Mouse (Mus musculus): ENCODE results near the gene Spata16.

The Spata16 gene

DNA sequence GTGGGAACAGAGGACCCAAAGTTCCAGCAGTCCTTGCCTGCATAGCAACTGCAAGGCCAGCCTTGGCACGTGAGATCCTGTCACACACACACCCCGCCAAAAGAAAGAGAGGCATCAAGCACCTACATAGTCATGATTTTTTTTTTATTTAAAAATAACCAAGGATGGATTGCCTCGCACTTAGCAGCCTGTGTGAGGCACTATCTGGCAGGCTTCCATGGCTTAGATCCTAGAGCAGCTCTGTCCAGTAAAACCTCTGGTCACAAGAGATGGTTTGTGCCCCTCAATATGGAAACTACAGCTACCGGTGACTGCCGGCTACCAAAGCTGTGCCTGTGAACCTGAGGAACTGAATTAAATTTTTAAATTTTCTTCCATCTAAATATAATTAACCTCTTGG, 195.5 kb downstream of the Spata16 start:
- no peak for DNase-seq (ENCODE audit: low read depth)

DNA sequence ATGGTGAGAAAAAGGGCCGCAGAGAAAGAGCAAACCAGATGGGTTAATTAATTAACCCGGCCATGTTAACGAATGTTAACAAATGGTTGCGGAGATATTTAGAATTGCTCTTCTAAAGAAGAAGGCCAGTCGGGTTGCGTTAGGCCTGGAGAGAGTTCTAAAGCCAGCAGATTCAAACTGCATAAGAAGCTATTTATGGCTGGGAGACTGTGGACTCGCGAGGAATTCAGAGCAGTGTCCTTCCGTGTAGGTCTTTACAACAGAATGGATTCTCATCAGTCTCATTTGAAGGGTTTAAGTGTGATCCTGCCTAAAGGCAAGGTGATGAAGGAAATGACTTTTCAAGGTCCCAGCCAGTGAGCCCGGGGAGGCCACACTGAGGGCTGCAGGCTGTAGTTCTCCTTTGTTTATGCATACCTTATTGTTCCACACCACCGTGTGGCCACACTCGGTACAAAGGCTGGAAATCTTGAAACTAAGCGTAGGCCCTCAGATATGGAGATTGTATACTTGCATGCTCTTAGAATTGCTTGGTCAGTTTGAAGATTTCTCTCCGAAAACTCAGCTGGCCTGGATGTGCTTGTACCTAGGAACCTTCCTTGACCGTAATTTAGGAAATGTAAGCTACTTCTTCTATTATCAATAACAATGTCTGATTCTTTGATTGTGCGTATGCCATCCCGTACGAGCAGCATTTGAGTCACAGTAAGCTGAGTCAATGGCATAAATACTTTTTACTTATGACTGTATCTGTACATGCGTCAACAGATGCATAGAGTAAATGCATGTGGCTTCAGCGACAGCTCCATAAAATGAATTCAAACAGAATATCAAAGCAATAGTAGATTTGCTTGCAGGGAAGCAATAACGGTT, 197.0 kb downstream of the Spata16 start:
- DNase-seq (ENCODE audit: low read depth): peak; percentile 5

DNA sequence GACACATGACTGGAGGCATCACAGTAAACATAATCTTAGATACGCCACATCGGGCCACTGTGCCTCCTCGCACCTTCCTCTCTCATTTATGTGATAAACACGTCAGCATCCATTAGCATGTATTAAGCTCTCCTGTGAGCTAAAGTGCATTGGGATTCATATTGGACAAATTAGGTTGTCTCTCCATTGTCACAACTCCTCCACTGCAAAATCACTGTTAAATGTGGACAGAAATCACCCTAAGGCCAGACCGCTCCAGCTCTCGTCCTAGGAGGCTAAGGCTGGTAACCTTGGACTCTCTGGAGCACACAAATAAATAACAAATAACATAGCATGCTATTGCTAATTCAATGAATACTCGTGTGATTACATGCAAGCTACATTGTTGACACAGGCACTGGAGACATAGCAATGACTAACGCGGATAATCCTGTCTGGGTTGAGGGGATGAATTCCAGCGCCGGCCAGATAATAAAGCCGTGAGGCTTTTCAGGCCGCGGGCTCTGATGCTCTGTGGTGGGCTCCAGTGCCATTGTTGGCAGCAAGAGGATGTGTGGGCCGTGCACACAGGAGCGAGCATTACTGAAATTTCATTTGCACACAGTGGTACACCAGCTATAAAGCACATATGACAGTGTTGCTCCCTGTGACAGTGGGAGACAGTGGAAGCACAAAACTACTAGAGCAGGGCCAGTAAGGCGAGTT, 197.8 kb downstream of the Spata16 start:
- no peak for DNase-seq (ENCODE audit: low read depth)

DNA sequence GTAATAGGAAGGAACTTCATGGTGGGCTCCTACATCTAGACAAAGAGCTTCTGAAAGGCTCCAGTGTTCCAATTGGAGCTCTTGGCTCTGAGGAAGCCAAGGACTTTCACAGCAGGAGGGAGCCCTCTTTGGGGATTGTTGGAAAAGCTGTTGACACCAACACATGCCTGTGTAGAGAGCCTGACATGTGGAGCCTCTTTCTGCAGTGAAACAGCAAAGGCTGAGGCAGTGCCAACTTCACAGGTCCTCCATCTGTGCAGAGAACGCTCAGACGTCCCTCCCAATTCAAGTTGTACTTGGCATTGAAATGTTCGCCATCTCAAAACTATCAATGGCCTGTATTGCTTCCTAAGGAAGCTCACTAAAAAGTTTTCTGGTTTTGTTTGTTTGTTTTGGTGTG, 207.6 kb downstream of the Spata16 start:
- DNase-seq (ENCODE audit: low read depth): no peak

DNA sequence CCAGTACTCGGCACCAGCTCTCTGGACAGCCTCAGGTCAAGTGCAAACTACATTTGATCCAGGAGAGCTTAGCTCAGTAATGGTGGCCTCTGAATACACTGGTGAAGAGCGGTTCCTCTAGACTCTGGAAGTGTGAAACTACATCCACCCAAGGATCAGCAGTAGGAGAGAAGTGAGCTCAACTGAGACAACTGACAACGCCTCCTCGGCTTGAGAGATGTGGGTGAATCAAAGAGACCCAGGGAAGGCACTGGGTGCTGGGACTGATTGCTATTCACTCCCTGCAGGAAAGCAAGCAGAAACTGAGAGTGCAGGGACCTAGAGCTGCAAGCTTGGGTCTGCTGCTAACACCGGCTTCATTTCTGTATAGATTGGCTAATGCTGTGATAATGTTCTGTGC, 210.5 kb downstream of the Spata16 start:
- DNase-seq (ENCODE audit: low read depth): no peak

DNA sequence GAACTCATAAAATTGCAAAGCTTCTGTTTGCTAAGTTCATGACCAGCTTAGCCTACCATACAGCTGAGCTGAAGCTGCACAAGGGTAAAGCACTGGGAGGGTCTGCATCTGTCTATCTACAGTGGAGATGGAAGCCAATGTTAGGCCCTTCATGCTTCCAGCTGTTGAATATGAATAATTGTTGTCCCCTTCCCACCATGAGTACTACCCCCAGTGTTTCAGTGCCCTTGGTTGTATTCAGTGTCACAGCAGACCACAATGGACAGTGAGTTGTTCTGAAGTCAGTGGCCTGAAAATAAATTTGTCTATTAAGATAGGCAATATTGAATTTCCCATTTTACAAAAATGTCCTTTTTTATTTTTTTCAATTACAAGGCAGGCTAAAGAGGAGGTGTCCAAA, 212.8 kb downstream of the Spata16 start:
- no peak for DNase-seq (ENCODE audit: low read depth)

DNA sequence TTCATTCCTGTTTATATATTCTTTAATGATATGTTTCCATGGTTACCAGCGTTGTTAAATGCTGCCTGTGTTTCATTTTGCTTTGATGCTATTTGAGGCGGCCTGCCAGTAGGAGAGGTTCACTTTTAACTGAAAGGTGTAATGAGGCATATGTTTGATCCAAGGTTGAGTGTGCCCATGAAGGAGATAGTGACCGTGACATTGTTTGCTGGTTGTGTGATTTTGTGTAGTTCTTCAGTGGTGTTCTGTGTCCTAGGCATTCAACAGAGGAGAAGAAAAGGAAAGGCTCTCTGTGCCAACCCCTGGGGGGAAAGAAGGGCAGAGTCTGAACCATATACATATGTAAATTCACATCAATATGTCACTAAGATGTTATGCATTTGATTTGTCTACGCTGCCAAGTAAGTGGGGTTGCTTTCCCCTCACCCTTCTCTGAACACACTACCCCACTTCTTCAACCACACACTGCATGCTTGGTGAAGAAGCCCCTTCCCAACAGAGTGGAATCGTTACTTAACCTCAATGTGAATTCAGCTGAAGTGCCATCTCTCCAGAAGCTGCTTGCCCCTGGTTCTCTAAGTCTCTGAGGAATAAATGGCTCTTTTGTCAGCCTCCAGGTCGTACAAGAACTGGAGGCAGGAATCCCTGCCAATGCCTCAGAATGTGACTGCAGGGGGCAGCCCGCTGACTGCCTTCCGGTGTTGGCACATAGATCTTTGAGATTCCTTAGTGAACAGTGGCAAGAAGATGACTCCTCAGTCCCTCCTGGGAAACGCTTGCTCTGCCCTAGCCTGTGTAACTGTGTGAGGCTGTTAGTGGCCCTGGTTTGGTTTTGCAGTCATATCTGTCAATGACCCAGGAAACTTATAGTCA, 213.5 kb downstream of the Spata16 start:
- DNase-seq (ENCODE audit: low read depth): no peak

DNA sequence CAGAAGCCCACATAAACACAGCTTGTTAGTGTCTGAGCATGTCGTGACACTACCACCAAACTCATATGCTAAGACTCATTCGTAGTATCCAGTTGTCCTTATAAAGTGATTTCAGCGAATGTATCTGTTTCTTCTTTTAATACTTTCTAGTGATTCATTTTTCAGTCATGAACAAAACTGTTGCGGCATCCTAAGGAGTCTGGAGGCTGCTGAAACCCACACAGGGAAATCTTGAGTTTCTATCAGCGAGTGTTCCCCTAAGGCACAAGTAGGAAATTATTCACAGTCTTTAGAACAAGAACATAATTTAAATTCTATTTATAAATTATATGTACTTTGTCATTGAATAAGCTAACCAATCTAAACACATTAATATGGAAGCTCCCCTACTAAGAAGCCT, 216.1 kb downstream of the Spata16 start:
- no peak for DNase-seq (ENCODE audit: low read depth)

DNA sequence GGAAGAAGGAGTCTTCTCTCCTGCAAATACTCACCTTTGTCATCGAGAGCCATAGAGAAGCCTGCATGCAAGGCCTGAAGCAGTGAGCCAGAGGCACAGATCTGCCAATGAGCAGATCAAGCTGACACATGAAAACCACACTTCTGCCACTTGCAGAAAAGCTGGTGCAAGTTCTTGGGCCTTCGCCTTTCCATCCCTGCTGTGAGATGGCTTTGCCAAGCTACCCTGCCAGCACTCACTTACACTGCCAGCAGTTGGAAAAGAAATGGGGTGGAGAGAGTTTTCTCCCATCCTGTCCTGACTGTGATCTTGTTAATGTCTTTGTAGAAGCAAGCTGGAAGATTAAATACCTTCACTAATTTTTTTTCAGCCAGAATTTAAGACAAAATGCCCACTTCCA, 237.3 kb downstream of the Spata16 start:
- DNase-seq (ENCODE audit: low read depth): no peak

DNA sequence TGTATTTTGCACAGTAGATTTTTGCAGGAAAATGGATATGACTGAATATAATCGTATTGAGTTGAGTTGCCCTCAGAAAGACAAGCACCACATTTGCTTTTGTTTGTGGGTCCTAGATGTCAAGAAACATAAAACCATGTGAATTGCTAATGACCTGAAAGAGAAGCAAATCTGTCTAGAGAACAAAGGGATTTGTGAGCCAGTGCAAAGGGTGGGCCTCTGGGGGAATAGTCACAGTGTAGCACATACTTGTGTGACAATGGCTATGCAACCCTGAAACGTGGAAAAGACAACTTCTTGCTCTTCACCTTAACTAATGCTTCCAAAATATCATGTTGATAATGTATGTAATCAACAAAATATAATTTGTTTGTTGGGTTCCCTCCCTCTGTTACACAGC, 239.9 kb downstream of the Spata16 start:
- no peak for DNase-seq (ENCODE audit: low read depth)

DNA sequence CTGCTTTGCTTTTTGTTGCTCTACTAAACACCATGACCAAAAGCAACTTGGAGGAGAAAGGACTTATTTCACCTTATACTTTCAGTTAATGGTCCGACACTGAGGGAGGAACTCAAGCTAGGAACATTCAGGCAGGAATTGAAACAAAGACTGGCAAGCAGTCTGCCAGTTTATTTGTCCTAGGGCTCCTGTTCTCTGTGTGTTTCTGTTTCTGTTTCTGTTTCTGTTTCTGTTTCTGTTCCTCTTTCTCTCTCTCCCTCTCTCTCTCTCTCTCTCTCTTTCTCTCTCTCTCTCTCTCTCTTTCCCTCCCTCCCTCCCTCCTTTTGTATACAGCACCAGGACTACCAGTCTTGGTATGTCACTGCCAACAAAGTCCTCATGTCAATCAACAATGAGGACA, 279.2 kb downstream of the Spata16 start:
- no peak for DNase-seq (ENCODE audit: low read depth)

DNA sequence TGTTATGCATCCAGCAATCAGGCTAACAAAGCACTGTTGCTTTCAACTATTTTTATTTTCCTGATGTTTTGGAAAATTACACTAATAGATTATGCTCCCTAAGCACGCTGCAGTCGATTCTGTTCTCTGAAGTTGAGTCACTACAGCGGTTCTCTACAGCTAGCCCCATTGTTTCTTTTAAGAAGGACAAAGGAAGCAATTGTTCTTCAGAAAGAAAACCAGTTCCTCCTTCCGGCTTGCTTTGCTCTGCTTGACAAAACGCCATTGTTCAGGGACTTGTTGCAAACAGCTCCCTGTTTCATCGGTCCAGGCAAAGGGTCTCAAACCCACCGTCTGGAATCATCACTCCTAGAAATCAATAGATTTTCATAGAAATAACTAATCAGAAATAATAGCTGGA, 283.6 kb downstream of the Spata16 start:
- DNase-seq (ENCODE audit: low read depth): no peak

DNA sequence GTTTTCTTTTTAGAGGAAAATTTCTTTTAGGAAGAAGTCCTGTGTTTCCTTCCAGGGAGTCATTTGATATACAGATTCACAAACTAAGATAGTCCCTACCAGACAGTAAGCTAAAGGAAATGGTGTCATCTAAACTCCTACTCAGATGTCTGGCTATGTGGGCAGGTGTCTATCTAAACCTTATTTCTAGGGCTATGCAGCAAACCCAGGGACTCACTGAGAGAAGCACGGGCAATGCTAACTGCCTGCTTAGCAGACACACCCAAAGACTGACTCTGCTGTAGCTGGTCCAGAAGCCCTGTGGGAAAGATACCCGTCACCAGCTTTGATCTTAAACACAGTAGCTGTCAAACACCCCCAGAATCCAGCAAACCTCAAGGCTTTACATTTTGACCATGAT, 284.2 kb downstream of the Spata16 start:
- DNase-seq (ENCODE audit: low read depth): no peak

DNA sequence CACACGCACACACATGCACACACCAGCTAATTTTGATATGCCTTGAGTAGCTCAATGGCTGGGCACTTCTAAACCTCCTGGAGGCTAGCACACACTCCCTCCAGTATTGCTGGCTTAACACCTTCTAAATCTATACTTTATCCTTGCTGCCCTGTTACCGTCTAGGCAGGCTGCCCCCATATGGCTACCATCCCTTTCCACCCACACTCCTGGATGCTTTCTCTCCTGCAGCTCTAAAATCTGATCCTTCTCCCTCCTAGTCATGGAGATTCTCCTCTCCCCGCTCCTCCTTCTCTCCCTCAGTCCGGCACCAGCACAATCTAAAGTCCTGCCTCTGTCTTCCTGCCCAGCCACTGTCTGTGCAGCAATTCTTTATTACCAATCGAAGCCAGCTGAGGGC, 286.0 kb downstream of the Spata16 start:
- DNase-seq (ENCODE audit: low read depth): no peak

DNA sequence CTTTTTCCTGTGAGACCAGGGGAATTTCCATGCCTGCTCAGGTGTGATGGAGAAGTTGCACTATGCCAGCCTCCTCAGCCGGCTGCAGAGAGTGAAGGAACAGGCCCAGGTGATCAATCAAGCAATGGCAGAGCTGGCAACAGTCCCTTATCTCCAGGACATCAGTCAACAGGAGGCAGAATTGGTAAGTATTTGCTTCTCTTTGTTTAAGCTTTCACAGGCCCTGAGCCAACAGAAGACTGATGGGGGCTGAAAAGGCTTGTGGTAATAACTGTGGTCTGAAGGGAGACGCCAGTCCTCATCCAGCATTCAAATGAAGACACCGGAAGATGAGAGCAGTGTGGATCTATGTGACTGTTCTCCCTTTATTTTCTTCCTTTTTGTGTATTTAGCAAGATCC, 286.8 kb downstream of the Spata16 start:
- no peak for DNase-seq (ENCODE audit: low read depth)

DNA sequence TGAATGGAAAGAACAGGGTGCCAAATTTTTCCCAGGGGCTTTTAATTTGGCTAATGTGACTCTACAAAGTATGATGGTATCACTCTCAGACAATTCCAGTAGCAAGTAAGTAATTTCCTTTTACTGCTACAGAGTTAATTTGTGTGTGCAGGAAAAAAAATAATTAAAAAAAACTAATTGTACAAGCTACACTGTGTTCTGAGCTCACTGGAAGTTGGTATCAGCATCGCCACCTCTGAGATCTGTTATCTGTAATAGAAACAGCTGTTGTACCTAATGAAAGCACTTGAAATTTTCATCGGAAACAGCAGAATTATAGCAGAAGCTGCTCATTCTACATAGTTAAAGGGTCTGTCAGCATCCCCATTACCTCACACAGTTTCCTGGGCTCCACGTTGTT, 295.7 kb downstream of the Spata16 start:
- DNase-seq (ENCODE audit: low read depth): no peak

DNA sequence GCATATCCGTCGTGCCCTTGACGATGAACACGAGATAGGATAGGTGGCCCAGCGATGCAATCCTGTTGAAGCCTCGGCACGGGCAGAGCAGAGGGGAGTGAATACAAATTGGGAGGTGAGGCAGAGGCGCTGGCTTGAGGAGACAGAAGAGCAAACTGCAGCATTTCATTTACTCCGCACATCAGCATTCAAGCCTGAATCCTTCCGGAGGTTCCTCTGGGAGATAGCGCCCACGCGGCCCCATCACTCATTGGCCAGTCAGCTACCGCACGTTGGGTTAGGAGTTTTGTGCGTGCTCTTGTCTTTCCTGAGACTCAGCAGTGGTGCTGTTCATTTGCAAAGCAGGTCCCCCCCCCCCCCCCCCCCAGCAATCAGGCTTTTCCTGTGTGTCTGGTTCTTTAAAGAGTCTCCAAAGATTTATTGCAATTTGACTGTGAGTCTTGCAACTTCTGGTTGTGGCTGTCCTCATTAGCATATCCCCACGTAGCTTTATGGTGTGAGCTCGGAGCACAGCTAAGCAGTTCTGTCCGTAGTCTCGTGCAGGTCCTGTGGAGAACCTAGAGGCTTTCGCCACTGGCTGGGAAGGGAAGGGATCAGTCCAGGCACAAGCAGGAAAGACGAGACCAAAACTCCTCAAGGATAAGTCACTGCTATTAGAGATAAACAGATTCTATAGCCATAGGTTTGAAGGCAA, 299.6 kb downstream of the Spata16 start:
- DNase-seq (ENCODE audit: low read depth): no peak

DNA sequence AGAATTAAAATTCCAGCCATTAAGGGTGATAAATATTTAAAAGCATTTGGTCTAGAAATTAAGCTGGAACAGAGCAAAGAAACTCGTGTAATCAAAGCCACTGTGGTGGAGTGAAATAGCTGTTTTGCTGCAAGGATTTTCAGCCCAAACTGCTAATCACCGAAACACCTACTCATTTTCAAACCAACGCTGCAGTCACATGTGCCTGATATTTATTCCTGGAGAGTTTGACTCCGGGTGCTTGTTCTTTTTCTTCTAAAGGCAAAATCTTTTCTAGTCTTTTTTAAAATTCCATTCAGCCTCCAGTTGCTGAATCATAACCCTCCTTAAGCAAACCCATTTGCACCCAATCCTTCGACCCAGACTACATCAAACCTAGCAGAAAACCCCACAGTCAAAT, 329.4 kb downstream of the Spata16 start:
- no peak for DNase-seq (ENCODE audit: low read depth)

DNA sequence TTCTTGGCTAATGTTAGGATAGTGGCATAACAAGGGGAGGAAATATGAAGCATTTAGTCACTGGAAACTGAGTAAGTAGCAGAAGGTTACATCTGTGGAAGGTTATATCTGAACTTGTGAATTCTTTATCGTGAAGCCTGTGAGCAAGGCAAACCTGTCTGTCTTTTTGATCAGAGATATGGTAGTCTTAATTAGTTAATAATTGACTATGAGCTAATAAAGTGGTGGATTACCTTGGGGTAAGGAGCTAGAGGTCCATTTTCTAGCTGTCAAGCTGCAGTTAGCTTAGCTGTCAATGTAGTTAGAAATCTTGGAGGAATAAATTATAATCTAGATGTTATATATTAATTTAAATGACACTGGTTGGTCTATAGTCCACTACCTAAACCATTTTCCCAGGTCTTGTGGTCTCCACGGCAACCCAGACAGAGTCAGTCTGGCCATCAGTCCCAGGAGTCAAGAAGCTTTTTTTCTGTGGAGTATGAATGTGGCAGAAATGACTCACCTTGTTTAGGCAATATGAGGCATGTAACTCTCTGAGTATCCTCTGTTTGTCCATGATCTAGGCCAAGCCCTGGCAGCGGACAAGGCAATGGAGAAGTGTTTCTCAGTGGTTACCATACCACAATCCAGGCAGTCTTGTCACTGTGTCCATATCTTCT, 331.6 kb downstream of the Spata16 start:
- no peak for DNase-seq (ENCODE audit: low read depth)

DNA sequence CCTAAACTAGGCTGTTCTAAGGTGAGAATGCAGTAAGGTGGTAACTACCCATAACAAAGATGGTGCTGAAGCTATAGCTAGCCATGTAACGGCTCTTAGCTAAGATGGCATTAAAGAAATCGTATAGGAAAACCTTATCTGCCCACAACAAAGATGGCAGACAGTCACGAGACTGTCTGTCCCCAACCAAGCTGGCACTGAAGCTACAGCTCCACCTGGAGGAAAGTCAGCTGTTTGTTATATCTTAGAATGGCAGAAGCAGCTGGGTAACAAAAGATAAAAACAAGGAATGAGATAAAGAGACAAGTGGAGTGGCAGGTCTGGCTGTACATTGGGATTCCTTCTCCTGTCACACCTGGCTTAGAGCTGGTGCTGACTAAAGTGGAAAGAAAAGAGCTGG, 333.1 kb downstream of the Spata16 start:
- DNase-seq (ENCODE audit: low read depth): no peak

DNA sequence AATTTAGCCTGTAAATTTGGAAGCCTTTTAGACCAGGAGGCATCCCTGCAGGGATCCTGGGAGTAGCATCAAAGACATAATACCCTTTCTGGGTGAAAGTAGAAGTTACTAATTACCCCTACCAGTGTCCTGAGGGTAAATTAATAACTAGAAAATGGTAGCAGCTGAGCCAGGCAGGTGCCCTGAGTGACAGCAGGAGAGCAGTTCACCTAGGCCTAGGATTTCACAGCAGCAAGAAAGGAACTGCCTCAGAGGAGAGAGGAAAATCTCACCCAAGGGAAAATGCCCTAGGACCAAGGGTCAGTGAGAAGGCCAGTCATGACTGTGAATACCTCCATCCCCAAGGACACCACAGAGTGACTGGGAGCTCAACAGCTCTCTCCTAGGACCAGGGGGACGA, 333.9 kb downstream of the Spata16 start:
- no peak for DNase-seq (ENCODE audit: low read depth)

DNA sequence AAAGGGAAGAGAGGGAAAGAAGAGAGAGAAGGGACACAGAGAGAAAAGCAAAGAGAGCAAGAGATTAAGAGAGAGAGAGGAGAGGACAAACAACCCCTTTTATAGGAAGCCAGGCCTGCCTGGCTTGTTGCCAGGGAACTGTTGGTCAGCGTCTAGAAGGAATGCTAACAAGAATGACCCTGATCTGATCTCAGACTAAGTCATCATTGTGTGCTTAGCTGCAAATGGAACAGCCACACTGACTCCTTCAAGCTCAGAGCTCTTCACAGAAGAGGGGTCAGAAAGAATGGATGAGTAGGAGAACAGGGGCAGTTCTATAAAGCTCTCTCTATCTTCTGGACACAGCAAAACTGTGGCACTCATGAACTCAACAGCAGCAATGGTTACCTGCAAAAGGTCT, 334.7 kb downstream of the Spata16 start:
- peak; percentile 59 for DNase-seq (ENCODE audit: low read depth)

Measured in NIH3T3 (cell line).